Mouse (Mus musculus) liver, postnatal 0 days (tissue): ENCODE results near the gene Ccdc175. TPM values are rescaled to one million over a fixed set of nuclear protein-coding genes. Genes with fewer than 3 reads are reported as not detected.

ENCODE experiments used
- ATAC-seq: fragments of 200-750 bp; cut with Nextera tagmentation; 2 replicates; pipeline ENCODE4 v1.8.0; 2017; ENCODE audit warnings: mild to moderate bottlenecking, moderate library complexity
- DNase-seq: peaks from one replicate; pipeline ENCODE4 v3.0.0-alpha.2; 2016
- H3K27ac ChIP-seq: fragments of 300-500 bp; sonication (generic); 2 replicates; pipeline ENCODE4 v1.5.1; 2014; ENCODE audit warnings: antibody characterized with exemption, moderate library complexity, mild to moderate bottlenecking, low read depth
- H3K27me3 ChIP-seq: fragments of 300-500 bp; sonication (generic); 2 replicates; pipeline ENCODE4 v1.6.1; 2014; ENCODE audit warnings: low read length, control low read depth, mixed read lengths; ENCODE audit not compliant: insufficient read depth
- H3K36me3 ChIP-seq: fragments of 300-500 bp; sonication (generic); replicated peaks from 2 replicates; pipeline ENCODE4 v1.6.1; 2014; ENCODE audit warnings: mild to moderate bottlenecking, control low read depth, low read length, moderate library complexity, mixed read lengths; ENCODE audit not compliant: insufficient read depth
- H3K4me1 ChIP-seq: fragments of 300-500 bp; sonication (generic); 2 replicates; pipeline ENCODE4 v1.6.1; 2014; ENCODE audit warnings: antibody characterized with exemption, mild to moderate bottlenecking, control low read depth; ENCODE audit not compliant: insufficient read depth
- H3K4me2 ChIP-seq: fragments of 300-500 bp; sonication (generic); 2 replicates; pipeline ENCODE4 v1.6.1; 2014; ENCODE audit warnings: low read depth, mild to moderate bottlenecking, low read length, moderate library complexity, mixed read lengths
- H3K4me3 ChIP-seq: fragments of 300-500 bp; sonication (generic); 2 replicates; pipeline ENCODE4 v1.5.1; 2014; ENCODE audit warnings: low read depth, low read length
- H3K9ac ChIP-seq: fragments of 300-500 bp; sonication (generic); replicated peaks from 2 replicates; pipeline ENCODE4 v1.6.1; 2014; ENCODE audit warnings: mild to moderate bottlenecking, moderate library complexity
- H3K9me3 ChIP-seq: fragments of 300-500 bp; sonication (generic); 2 replicates; pipeline ENCODE4 v1.6.1; 2016; ENCODE audit warnings: mild to moderate bottlenecking, control low read depth, low read length, mixed read lengths
- CTCF ChIP-seq: sonication (generic); IDR thresholded peaks from 2 replicates; pipeline ENCODE4 v1.5.1; 2016; ENCODE audit warnings: antibody characterized with exemption, low read depth
- EP300 ChIP-seq: IDR thresholded peaks from 2 replicates; pipeline ENCODE4 v1.6.1; 2016; ENCODE audit warnings: antibody characterized with exemption, low read depth, mild to moderate bottlenecking
- WGBS: fragments of 180-500 bp; shearing (Covaris S2); extraction: QIAGEN DNeasy Blood & Tissue Kit; methylation state at CpG from one replicate; pipeline ENCODE4 v1.1.7; 2014; ENCODE audit not compliant: insufficient replicate concordance; 5-methylcytosine and 5-hydroxymethylcytosine counted together
- polyA plus RNA-seq: library from polyadenylated mRNA; unstranded; fragments of >200 nt; fragmentation: Nextera tagmentation; extraction: Ambion mirVana; gene quantifications from 2 replicates; pipeline ENCODE4 v1.2.1, GENCODE M21; 2015

The Ccdc175 gene
- polyA plus RNA-seq, 1 experiment from 2014 or later = not detected

- Histone ChIP-seq H3K4me1 (no peaks in the 10 kb centered on the region), H3K27ac (no peak overlapping the region), H3K27me3 (no peaks in the 10 kb centered on the region), H3K4me3 (no peak overlapping the region), H3K9ac (no peak overlapping the region), H3K36me3 (no peaks in the 10 kb centered on the region), H3K4me2 (no peak overlapping the region), H3K9me3 (no peaks in the 10 kb centered on the region)
- DNase-seq = no peak
- no peak for ATAC-seq
- no peak for TF ChIP-seq EP300
- TF ChIP-seq CTCF = no peak
- 71% methylated on average over 6 of the region's 6 CpGs for WGBS
Measured at GRCm38 (mm10) chr12:72115126-72115525, 69.7 kb downstream of the Ccdc175 start.

GRCm38 (mm10) chr12:72104525-72105281, 80.1 kb downstream of the Ccdc175 start:
- no peaks in the 10 kb centered on the region for H3K9me3 ChIP-seq
- 0 out of 2 replicates have a peak, but pooled peaks cover 6% of the 10 kb centered on the region for H3K36me3 ChIP-seq
- H3K27me3 ChIP-seq = no peaks in the 10 kb centered on the region
- DNase-seq (peak; percentile 45), ATAC-seq (peak; percentile 29; the same call in 1 of the 2 replicates)
- no peak overlapping the region for H3K9ac ChIP-seq
- no peak overlapping the region for H3K4me2 ChIP-seq
- no peaks in the 10 kb centered on the region for H3K4me1 ChIP-seq
- TF ChIP-seq EP300 (no peak), CTCF (peak; percentile 81)
- no peak overlapping the region for H3K27ac ChIP-seq
- 32% methylated on average over 14 of the region's 14 CpGs for WGBS
- H3K4me3 ChIP-seq = no peak overlapping the region

- Histone ChIP-seq H3K9me3 (no peaks in the 10 kb centered on the region), H3K27ac (no peak overlapping the region), H3K9ac (no peak overlapping the region), H3K4me1 (no peaks in the 10 kb centered on the region), H3K27me3 (no peaks in the 10 kb centered on the region), H3K36me3 (0 out of 2 replicates have a peak, but pooled peaks cover 6% of the 10 kb centered on the region), H3K4me2 (no peak overlapping the region), H3K4me3 (no peak overlapping the region)
- TF ChIP-seq CTCF = no peak
- TF ChIP-seq EP300 = no peak
- WGBS = 77% methylated on average over 5 of the region's 5 CpGs
- DNase-seq = no peak
- no peak for ATAC-seq
Measured at GRCm38 (mm10) chr12:72104027-72104426, 80.8 kb downstream of the Ccdc175 start.

GRCm38 (mm10) chr12:72102776-72103175, 82.1 kb downstream of the Ccdc175 start:
- Histone ChIP-seq H3K4me1 (no peaks in the 10 kb centered on the region), H3K27ac (no peak overlapping the region), H3K27me3 (no peaks in the 10 kb centered on the region), H3K4me2 (no peak overlapping the region), H3K36me3 (peaks cover 11% of the 10 kb centered on the region), H3K9me3 (no peaks in the 10 kb centered on the region), H3K4me3 (no peak overlapping the region), H3K9ac (no peak overlapping the region)
- ATAC-seq = no peak
- no peak for DNase-seq
- 72% methylated on average over 6 of the region's 6 CpGs for WGBS
- TF ChIP-seq CTCF = no peak
- TF ChIP-seq EP300 = no peak

GRCm38 (mm10) chr12:72096966-72097365, 87.9 kb downstream of the Ccdc175 start:
- ATAC-seq (no peak), DNase-seq (no peak)
- Histone ChIP-seq H3K9ac (no peak overlapping the region), H3K9me3 (no peaks in the 10 kb centered on the region), H3K4me3 (no peak overlapping the region), H3K27me3 (no peaks in the 10 kb centered on the region), H3K4me1 (no peaks in the 10 kb centered on the region), H3K36me3 (peaks cover 39% of the 10 kb centered on the region), H3K4me2 (no peak overlapping the region), H3K27ac (no peak overlapping the region)
- TF ChIP-seq CTCF (no peak), EP300 (no peak)
- WGBS = 94% methylated on average over 8 of the region's 8 CpGs

- Histone ChIP-seq H3K9ac (no peak overlapping the region), H3K27me3 (no peaks in the 10 kb centered on the region), H3K4me2 (no peak overlapping the region), H3K4me1 (peaks cover 10% of the 10 kb centered on the region), H3K36me3 (peaks cover 15% of the 10 kb centered on the region; the same call in 1 of the 2 replicates), H3K4me3 (no peak overlapping the region), H3K9me3 (no peaks in the 10 kb centered on the region), H3K27ac (no peak overlapping the region)
- DNase-seq (no peak), ATAC-seq (no peak)
- 82% methylated on average over 4 of the region's 4 CpGs for WGBS
- TF ChIP-seq EP300 (no peak), CTCF (no peak)
Measured at GRCm38 (mm10) chr12:72089802-72090201, 95.0 kb downstream of the Ccdc175 start.
